Mouse (Mus musculus) neural tube, embryonic 11.5 days (tissue): Measurements from ENCODE around the gene Sowahd. TPM values are rescaled to one million over a fixed set of nuclear protein-coding genes. Genes with fewer than 3 reads are reported as not detected.

Source experiments
- ATAC-seq: fragments of 200-750 bp; cut with Nextera tagmentation; 2 replicates; pipeline ENCODE4 v1.8.0; 2017; ENCODE audit warnings: moderate number of reproducible peaks, mild to moderate bottlenecking, moderate TSS enrichment, moderate library complexity; ENCODE audit not compliant: insufficient read depth, low FRiP score, low TSS enrichment
- DNase-seq: peaks from one replicate; pipeline ENCODE4 v3.0.0-alpha.2; 2015; ENCODE audit warnings: low spot score
- H3K27ac ChIP-seq: fragments of 300-500 bp; sonication (generic); 2 replicates; pipeline ENCODE4 v1.5.1; 2014; ENCODE audit warnings: low read depth, mild to moderate bottlenecking, low read length
- H3K27me3 ChIP-seq: fragments of 300-500 bp; sonication (generic); 2 replicates; pipeline ENCODE4 v1.6.1; 2014; ENCODE audit warnings: mild to moderate bottlenecking, low read length, mixed read lengths; ENCODE audit not compliant: control insufficient read depth, insufficient read depth
- H3K36me3 ChIP-seq: fragments of 300-500 bp; sonication (generic); 2 replicates; pipeline ENCODE4 v1.6.1; 2014; ENCODE audit warnings: mild to moderate bottlenecking, low read length, moderate library complexity, mixed read lengths; ENCODE audit not compliant: control insufficient read depth, insufficient read depth
- H3K4me1 ChIP-seq: fragments of 300-500 bp; sonication (generic); 2 replicates; pipeline ENCODE4 v1.6.1; 2014; ENCODE audit warnings: low read length, mixed read lengths; ENCODE audit not compliant: control insufficient read depth, insufficient read depth
- H3K4me2 ChIP-seq: fragments of 300-500 bp; sonication (generic); 2 replicates; pipeline ENCODE4 v1.6.1; 2014; ENCODE audit warnings: low read depth, mild to moderate bottlenecking, moderate library complexity
- H3K4me3 ChIP-seq: fragments of 300-500 bp; sonication (generic); 2 replicates; pipeline ENCODE4 v1.5.1; 2014; ENCODE audit warnings: low read depth, low read length
- H3K9ac ChIP-seq: fragments of 300-500 bp; sonication (generic); 2 replicates; pipeline ENCODE4 v1.6.1; 2014; ENCODE audit warnings: mild to moderate bottlenecking, low read length
- H3K9me3 ChIP-seq: fragments of 300-500 bp; sonication (generic); 2 replicates; pipeline ENCODE4 v1.6.1; 2016; ENCODE audit warnings: low read length; ENCODE audit not compliant: control insufficient read depth
- WGBS: fragments of 180-500 bp; shearing (Covaris S2); extraction: QIAGEN DNeasy Blood & Tissue Kit; methylation state at CpG from one replicate; pipeline ENCODE4 v1.1.7; 2014; 5-methylcytosine and 5-hydroxymethylcytosine counted together
- polyA plus RNA-seq: library from polyadenylated mRNA; unstranded; fragments of >200 nt; fragmentation: Nextera tagmentation; extraction: Ambion mirVana; gene quantifications from 2 replicates; pipeline ENCODE4 v1.2.1, GENCODE M21; 2014

Sowahd gene
- not detected in 2 replicates for polyA plus RNA-seq

GRCm38 (mm10) chrX:37048066-37048889, at the start of gene Sowahd:
Gene Sowahd (plus strand): TSS chrX:37048845.
- Histone ChIP-seq H3K27ac (no peak within 1 kb of the TSS), H3K27me3 (peaks cover 26% of the 10 kb centered on the region), H3K36me3 (no peaks in the 10 kb centered on the region), H3K4me1 (no peaks in the 10 kb centered on the region), H3K9me3 (no peaks in the 10 kb centered on the region), H3K9ac (0 out of 2 replicates have a peak within 1 kb of the TSS, but pooled peaks have one; percentile 4), H3K4me2 (peak within 1 kb of the TSS; percentile 49), H3K4me3 (peak within 1 kb of the TSS; percentile 30)
- WGBS, result 15% methylated on average over 38 of the region's 38 CpGs
- DNase-seq (no peak), ATAC-seq (no peak)

GRCm38 (mm10) chrX:37013870-37014269, 34.8 kb upstream of the Sowahd start:
- DNase-seq (no peak), ATAC-seq (no peak)
- Histone ChIP-seq H3K9me3 (no peaks in the 10 kb centered on the region), H3K4me1 (no peaks in the 10 kb centered on the region), H3K4me2 (no peak overlapping the region), H3K27ac (no peak overlapping the region), H3K27me3 (no peaks in the 10 kb centered on the region), H3K36me3 (no peaks in the 10 kb centered on the region), H3K4me3 (no peak overlapping the region), H3K9ac (no peak overlapping the region)
- WGBS, result 72% methylated on average over 5 of the region's 5 CpGs

GRCm38 (mm10) chrX:37018150-37018654, 30.4 kb upstream of the Sowahd start:
- Histone ChIP-seq H3K9me3 (no peaks in the 10 kb centered on the region), H3K4me3 (no peak overlapping the region), H3K36me3 (no peaks in the 10 kb centered on the region), H3K4me1 (no peaks in the 10 kb centered on the region), H3K27me3 (no peaks in the 10 kb centered on the region), H3K9ac (no peak overlapping the region), H3K27ac (no peak overlapping the region), H3K4me2 (no peak overlapping the region)
- DNase-seq, result no peak
- WGBS, result 90% methylated on average over 9 of the region's 9 CpGs
- ATAC-seq, result no peak

- Histone ChIP-seq H3K9me3 (no peaks in the 10 kb centered on the region), H3K27ac (no peak overlapping the region), H3K9ac (no peak overlapping the region), H3K4me3 (no peak overlapping the region), H3K27me3 (no peaks in the 10 kb centered on the region), H3K4me2 (no peak overlapping the region), H3K4me1 (no peaks in the 10 kb centered on the region), H3K36me3 (no peaks in the 10 kb centered on the region)
- DNase-seq (no peak), ATAC-seq (no peak)
- WGBS, result 71% methylated on average over 3 of the region's 3 CpGs
Observed at GRCm38 (mm10) chrX:37019045-37019444, 29.6 kb upstream of the Sowahd start.

GRCm38 (mm10) chrX:37022690-37023089, 26.0 kb upstream of the Sowahd start:
- Histone ChIP-seq H3K36me3 (no peaks in the 10 kb centered on the region), H3K4me3 (no peak overlapping the region), H3K9me3 (no peaks in the 10 kb centered on the region), H3K9ac (no peak overlapping the region), H3K27ac (no peak overlapping the region), H3K27me3 (no peaks in the 10 kb centered on the region), H3K4me2 (no peak overlapping the region), H3K4me1 (no peaks in the 10 kb centered on the region)
- WGBS, result 26% methylated on average over 3 of the region's 3 CpGs
- peak; percentile 61 for DNase-seq
- no peak for ATAC-seq

- Histone ChIP-seq H3K4me3 (no peak overlapping the region), H3K4me1 (no peaks in the 10 kb centered on the region), H3K36me3 (no peaks in the 10 kb centered on the region), H3K9me3 (no peaks in the 10 kb centered on the region), H3K27ac (no peak overlapping the region), H3K9ac (no peak overlapping the region), H3K27me3 (no peaks in the 10 kb centered on the region), H3K4me2 (no peak overlapping the region)
- ATAC-seq (no peak), DNase-seq (no peak)
- 80% methylated on average over 10 of the region's 10 CpGs for WGBS
Observed at GRCm38 (mm10) chrX:37023652-37024309, 24.9 kb upstream of the Sowahd start.

GRCm38 (mm10) chrX:37028378-37028777, 20.3 kb upstream of the Sowahd start:
- no peak for ATAC-seq
- H3K4me3 ChIP-seq, result no peak overlapping the region

GRCm38 (mm10) chrX:37042726-37043125, 5.9 kb upstream of the Sowahd start:
- 24% methylated on average over 9 of the region's 9 CpGs for WGBS
- DNase-seq, result peak; percentile 72
- H3K4me1 ChIP-seq, result no peaks in the 10 kb centered on the region
- H3K4me2 ChIP-seq, result no peak overlapping the region
- no peaks in the 10 kb centered on the region for H3K9me3 ChIP-seq
- no peak overlapping the region for H3K4me3 ChIP-seq
- no peak overlapping the region for H3K9ac ChIP-seq
- H3K27me3 ChIP-seq, result peaks cover 3% of the 10 kb centered on the region; the same call in 1 of the 2 replicates
- H3K36me3 ChIP-seq, result no peaks in the 10 kb centered on the region
- no peak for ATAC-seq
- no peak overlapping the region for H3K27ac ChIP-seq

More at GRCm38 (mm10) chrX:37028378-37028777, 20.3 kb upstream of the Sowahd start:
- WGBS, result 65% methylated on average over 3 of the region's 3 CpGs
- no peak overlapping the region for H3K27ac ChIP-seq
- H3K27me3 ChIP-seq, result no peaks in the 10 kb centered on the region
- H3K4me1 ChIP-seq, result no peaks in the 10 kb centered on the region
- no peaks in the 10 kb centered on the region for H3K36me3 ChIP-seq
- H3K9ac ChIP-seq, result no peak overlapping the region
- no peak for DNase-seq
- no peaks in the 10 kb centered on the region for H3K9me3 ChIP-seq
- H3K4me2 ChIP-seq, result no peak overlapping the region
